Mouse (Mus musculus): ENCODE measurements around the gene Gm4567. TPM values are rescaled to one million over a fixed set of nuclear protein-coding genes. Genes with fewer than 3 reads are reported as not detected.
"Not testable (repeated sequence)": the region's sequence is repeated elsewhere in the genome, so short reads cannot be mapped to it uniquely, and the experiment has no call there.

The Gm4567 gene
- not detected for total RNA-seq (2021)
- long read RNA-seq, experiment 1: 0 reads
- long read RNA-seq, experiment 2: 0 reads

DNA sequence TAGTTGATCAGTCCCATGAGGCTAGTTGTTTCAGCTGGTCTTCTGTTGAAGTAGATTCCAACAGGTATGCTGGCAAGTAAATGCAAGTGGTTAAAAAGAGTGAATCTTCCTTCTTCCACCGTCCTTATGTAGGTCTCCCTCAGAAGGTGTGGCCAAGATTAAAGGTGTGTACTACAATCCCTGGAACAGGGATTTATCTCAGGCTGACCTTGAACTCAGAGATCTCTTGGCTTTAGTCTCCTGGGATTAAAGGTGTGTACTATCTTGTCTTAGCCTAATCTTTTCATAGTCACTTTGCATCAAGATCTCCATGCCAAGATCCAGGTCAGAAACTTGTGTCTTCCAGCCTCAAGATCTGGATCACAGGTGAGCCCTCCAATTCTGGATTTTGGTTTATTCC is at the start of gene Gm4567:
TSS of gene Gm4567 (minus strand) at position 101 of the 400 bp plus-strand sequence.
- DNase-seq; H3K4me3 ChIP-seq; H3K27ac ChIP-seq; intact Hi-C loops (cut with DNase I): not testable (repeated sequence)

DNA sequence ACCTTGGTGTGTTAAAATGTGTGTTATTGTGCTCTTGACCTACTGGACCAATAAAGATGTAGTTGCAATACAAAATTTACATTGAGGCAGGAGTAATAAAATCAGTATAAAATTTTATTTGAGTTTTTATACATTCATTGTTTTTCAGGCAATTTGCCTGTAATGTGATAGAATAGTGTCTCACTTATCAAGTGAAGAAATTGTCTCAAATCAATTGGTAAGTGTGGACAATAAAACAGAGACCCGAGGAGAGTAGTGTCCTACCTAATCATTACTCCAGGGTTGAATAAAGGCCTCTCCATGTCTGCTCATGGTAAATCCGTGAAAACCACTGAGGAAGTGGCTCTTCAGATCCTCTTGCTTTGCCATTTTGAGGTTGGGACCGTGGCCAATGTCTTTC is 41.9 kb upstream of the Gm4567 start, which contains the start of gene Vmn1r157:
TSS of gene Vmn1r157 (plus strand) at position 301 of the 400 bp plus-strand sequence.
- H3K4me3 ChIP-seq; H3K27ac ChIP-seq; DNase-seq; intact Hi-C loops (cut with DNase I): not testable (repeated sequence)

GRCm38 (mm10) chr7:22692217-22692616 is 27.3 kb downstream of the Gm4567 start, which contains the start of gene Gm8693:
Gm8693 (minus strand) TSS chr7:22692317.
- intact Hi-C loops (cut with DNase I); DNase-seq; H3K4me3 ChIP-seq; H3K27ac ChIP-seq: not testable (repeated sequence)

Other genes with a start within 250 kb of the Gm4567 start
- not detected for gene Vmn1r151, start 220.0 kb downstream of the Gm4567 start, total RNA-seq (2021)
- not detected for gene Vmn1r152, start 196.7 kb downstream of the Gm4567 start, total RNA-seq (2021)
- gene Gm8677, start 184.8 kb downstream of the Gm4567 start, total RNA-seq (2021): not detected
- not detected for gene Gm4201, start 154.4 kb downstream of the Gm4567 start, total RNA-seq (2021)
- gene Gm4565, start 131.6 kb downstream of the Gm4567 start, total RNA-seq (2021): not detected
- not detected for gene Vmn1r155, start 61.7 kb downstream of the Gm4567 start, total RNA-seq (2021)
- gene Gm8693, start 27.4 kb downstream of the Gm4567 start, total RNA-seq (2021): not detected
- gene Vmn1r157, start 42.0 kb upstream of the Gm4567 start, total RNA-seq (2021): not detected
- not detected for gene Vmn1r158, start 71.1 kb upstream of the Gm4567 start, total RNA-seq (2021)
- not detected for gene Vmn1r159, start 123.9 kb upstream of the Gm4567 start, total RNA-seq (2021)
- not detected for gene Vmn1r160, start 151.5 kb upstream of the Gm4567 start, total RNA-seq (2021)